Mouse (Mus musculus) MEL (cell line): ENCODE data around the gene Hist2h2aa1.

ENCODE experiments used
- BHLHE40 ChIP-seq: IDR thresholded peaks from 2 replicates; pipeline ENCODE4 v1.6.1; 2012; ENCODE audit warnings: low read depth, mild to moderate bottlenecking, inconsistent platforms, low read length, improper control_type of control experiment, borderline replicate concordance
- CTCF ChIP-seq, 3 experiments: IDR thresholded peaks in 2 of 3; conservative IDR thresholded peaks in 1 of 3; 2 replicates each; pipeline ENCODE4 v1.5.1; 2011 to 2012; ENCODE audit warnings: low read length in 3 of 3, low read depth in 2 of 3, mild to moderate bottlenecking in 2 of 3, improper control_type of control experiment in 1 of 3, inconsistent platforms in 1 of 3, mixed read lengths in 1 of 3, moderate library complexity in 1 of 3; ENCODE audit not compliant: control insufficient read depth in 1 of 3, insufficient read depth in 1 of 3, poor library complexity in 1 of 3, severe bottlenecking in 1 of 3
- ETS1 ChIP-seq: IDR thresholded peaks from 2 replicates; pipeline ENCODE4 v1.6.1; 2012; ENCODE audit warnings: low read depth, mild to moderate bottlenecking, inconsistent platforms, low read length, improper control_type of control experiment, moderate library complexity
- GATA1 ChIP-seq: IDR thresholded peaks from 2 replicates; pipeline ENCODE4 v1.6.1; 2011; ENCODE audit warnings: low read depth, low read length, improper control_type of control experiment
- HCFC1 ChIP-seq: IDR thresholded peaks from 2 replicates; pipeline ENCODE4 v1.6.1; 2012; ENCODE audit warnings: low read depth, mild to moderate bottlenecking, inconsistent platforms, low read length, improper control_type of control experiment, moderate library complexity
- JUND ChIP-seq: IDR thresholded peaks from 2 replicates; pipeline ENCODE4 v1.6.1; 2011; ENCODE audit warnings: low read depth, mild to moderate bottlenecking, improper control_type of control experiment, low read length
- MAFK ChIP-seq: IDR thresholded peaks from 2 replicates; pipeline ENCODE4 v1.6.1; 2011; ENCODE audit warnings: low read depth, mild to moderate bottlenecking, low read length, improper control_type of control experiment, borderline replicate concordance
- MAZ ChIP-seq: IDR thresholded peaks from 2 replicates; pipeline ENCODE4 v1.6.1; 2012; ENCODE audit warnings: low read depth, mild to moderate bottlenecking, inconsistent platforms, low read length, improper control_type of control experiment
- POLR2A ChIP-seq, 2 experiments: IDR thresholded peaks; 2 replicates each; pipeline ENCODE4 v1.6.1; 2011 to 2012; ENCODE audit warnings: low read length in 2 of 2, mild to moderate bottlenecking in 2 of 2, control low read depth in 1 of 2, improper control_type of control experiment in 1 of 2, low read depth in 1 of 2, moderate library complexity in 1 of 2; ENCODE audit not compliant: control insufficient read depth in 1 of 2, insufficient read depth in 1 of 2, poor library complexity in 1 of 2
- RCOR1 ChIP-seq: IDR thresholded peaks from 2 replicates; pipeline ENCODE4 v1.6.1; 2012; ENCODE audit warnings: low read depth, mild to moderate bottlenecking, inconsistent platforms, low read length, improper control_type of control experiment
- SMC3 ChIP-seq: IDR thresholded peaks from 2 replicates; pipeline ENCODE4 v1.6.1; 2011; ENCODE audit warnings: low read depth, low read length, improper control_type of control experiment
- USF1 ChIP-seq: IDR thresholded peaks from 2 replicates; pipeline ENCODE4 v1.6.1; 2014; ENCODE audit warnings: low read depth, mild to moderate bottlenecking, inconsistent platforms, low read length, improper control_type of control experiment, moderate library complexity
- ZC3H11A ChIP-seq: IDR thresholded peaks from 2 replicates; pipeline ENCODE4 v1.6.1; 2012; ENCODE audit warnings: low read depth, mild to moderate bottlenecking, inconsistent platforms, low read length, improper control_type of control experiment
- ZNF384 ChIP-seq: IDR thresholded peaks from 2 replicates; pipeline ENCODE4 v1.6.1; 2012; ENCODE audit warnings: low read depth, mild to moderate bottlenecking, inconsistent platforms, low read length, improper control_type of control experiment

DNA sequence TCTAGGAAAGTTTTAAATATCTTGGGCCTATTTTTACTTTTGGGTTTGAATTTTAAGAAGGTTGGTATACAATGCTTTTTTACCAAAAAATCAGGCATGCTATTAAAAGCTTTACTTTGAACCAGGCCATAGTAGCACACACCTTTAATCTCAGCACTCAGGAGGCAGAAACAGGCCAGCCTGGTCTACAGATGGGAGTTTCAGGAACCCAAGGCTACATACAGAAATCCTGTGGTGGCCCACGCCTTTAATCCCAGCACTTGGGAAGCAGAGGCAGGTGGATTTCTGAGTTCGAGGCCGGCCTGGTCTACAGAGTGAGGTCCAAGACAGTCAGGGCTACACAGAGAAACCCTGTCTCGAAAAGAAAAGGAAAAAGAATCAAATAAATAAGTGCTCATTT, 22.2 kb downstream of the Hist2h2aa1 start:
- TF ChIP-seq CTCF (IDR thresholded peaks at IDR 0.05 in 2 of 3, conservative IDR thresholded peaks at IDR 0.05 in 1 of 3; ENCODE audit: control insufficient read depth in 1 of 3, insufficient read depth in 1 of 3, low read depth in 2 of 3, low read length in 3 of 3, poor library complexity in 1 of 3, severe bottlenecking in 1 of 3) (no peak), POLR2A (IDR thresholded peaks at IDR 0.05; ENCODE audit: control insufficient read depth in 1 of 2, insufficient read depth in 1 of 2, low read depth in 1 of 2, low read length in 2 of 2, poor library complexity in 1 of 2) (no peak), MAZ (no peak), JUND (no peak), ETS1 (no peak), GATA1 (no peak), ZNF384 (no peak), ZC3H11A (no peak), USF1 (no peak), HCFC1 (no peak), BHLHE40 (no peak), RCOR1 (no peak), MAFK (no peak), SMC3 (no peak)
